Mouse (Mus musculus): Measurements from ENCODE around the gene Cst9. TPM values are rescaled to one million over a fixed set of nuclear protein-coding genes. Genes with fewer than 3 reads are reported as not detected.

The Cst9 gene
- total RNA-seq, 2 experiments from 2014 or later = not detected

DNA sequence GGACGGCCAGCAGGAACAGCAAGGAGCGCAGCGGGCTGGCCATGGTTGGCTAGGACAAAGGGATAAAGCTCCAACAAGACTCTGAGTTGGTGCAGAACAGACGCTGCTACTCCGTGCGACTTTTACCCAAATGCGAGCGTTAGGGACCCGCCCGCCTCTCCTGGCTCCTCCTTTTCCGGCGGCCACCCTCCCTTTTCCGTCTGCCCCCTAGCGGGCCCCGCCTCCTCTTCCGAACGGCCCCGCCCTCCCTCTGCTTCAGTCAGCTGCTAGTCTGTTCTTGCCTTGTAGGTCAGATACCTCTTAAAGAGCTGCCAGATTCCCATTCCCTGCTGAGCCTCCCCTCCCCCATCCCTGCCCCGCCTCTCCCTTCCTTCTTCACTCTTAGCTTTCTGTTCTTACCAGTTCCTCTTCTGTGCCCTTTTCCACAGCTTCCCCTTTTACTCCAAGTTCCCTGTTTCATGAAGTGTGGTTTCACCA is 40.4 kb downstream of the Cst9 start, which contains the start of gene Cst3:
Gene Cst3, minus strand, starts transcription at position 358 of the 477 bp plus-strand sequence.
- peak; percentile 93 to 95 for DNase-seq (ENCODE audit: low spot score in 2 of 2)

DNA sequence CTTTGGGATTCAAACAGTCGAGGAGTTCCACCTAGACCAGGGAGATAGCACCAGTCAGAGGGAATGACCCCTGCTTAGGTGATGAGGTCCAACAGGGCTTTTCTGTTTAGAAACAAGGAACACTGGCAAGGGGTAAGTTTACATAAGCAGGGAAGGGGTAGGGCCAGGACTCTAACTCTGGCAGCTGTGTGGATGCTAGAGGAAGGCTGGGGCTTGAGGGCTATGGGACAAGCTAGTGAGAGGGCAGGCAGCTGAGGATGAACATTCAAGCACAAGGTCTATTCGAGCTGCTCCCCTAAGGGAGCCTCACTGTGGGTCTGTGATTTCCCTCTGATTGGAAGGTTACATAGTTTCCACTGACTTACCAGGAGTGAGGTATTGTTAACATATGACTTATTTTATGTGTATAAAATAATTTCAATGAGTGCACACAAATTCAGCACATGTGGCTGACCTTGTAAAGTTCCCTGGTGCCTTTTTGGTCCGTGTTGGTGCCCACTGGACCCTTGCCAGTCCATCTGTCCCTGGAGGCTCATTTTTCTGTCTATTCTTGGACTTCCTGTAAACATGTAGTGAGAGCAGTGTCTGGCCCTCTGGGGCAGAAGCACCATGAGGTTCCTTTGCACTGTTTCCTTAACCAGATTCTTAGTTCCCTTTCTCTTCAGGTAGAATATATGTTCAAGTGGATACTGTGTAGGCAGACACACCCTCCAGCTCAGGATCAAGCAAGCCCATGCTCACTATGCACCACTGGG is 42.2 kb downstream of the Cst9 start:
- DNase-seq (ENCODE audit: low spot score in 2 of 2) = peak in 1 of 2 experiments; percentile 40

DNA sequence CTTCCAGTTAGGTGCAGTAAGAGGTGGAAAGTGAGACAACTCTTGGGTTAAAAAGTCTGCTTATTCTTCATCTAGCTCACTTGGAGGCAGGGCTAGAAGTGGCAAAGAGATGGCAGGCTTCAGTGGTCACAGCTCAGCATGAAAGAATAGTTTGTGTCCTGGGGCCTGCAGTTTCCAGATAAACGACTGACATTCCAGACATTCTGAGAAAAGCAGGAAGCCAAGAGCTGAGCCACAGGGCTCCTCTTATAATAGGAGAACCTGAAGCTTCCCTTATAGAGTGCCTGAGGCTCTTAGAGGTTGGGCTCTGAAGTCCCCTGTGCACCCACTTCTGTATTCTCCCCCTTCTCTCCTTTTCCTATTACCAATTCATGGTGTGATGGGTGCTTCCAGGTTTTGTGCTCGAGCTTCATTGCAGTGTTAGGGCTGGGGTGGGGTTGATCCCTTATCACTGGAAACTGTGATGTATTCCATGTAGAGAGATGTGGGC is 43.7 kb downstream of the Cst9 start:
- no peak for DNase-seq (ENCODE audit: low spot score in 2 of 2)

DNA sequence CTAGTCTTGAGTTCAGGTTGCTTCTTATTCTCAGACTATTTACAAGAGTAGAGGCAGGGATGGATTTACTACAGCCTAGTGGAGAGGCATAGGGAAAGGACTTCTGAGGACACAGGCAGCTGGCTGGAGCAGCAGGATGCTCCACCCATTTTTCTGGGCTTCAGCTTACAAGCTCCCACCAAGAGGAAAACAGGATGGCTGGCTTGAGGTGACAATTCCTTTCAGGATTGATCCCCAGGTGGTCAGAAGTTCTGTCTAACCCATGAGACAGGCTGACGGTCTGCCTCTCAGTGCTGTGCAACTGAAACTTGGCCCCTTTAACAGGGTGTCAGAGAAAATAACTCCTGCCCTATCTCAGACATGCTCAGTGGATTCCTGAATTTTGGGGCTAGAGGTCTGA is 44.3 kb downstream of the Cst9 start:
- DNase-seq (ENCODE audit: low spot score in 2 of 2) = no peak

DNA sequence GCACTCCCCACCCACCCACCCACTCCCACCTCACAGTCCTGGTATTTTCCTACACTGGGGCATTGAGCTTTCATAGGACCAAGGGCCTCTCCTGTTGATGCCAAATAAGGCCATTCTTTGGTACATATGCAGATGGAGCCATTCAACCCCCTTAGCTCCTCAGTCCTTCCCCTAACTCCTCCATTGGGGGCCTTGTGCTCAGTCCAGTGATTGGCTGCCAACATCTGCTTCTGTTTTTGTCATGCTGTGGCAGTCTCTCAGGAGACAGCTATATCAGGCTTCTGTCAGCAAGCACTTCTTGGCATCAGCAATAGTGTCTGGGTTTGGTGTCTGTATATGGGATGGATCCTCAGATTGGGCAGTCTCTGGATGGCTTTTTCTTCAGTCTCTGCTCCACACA is 49.8 kb downstream of the Cst9 start:
- no peak for DNase-seq (ENCODE audit: low spot score in 2 of 2)

Other genes starting within 250 kb of the Cst9 start
- gene Nxt1, start 162.5 kb upstream of the Cst9 start, total RNA-seq (2021) = 10 to 100 TPM; 10.1 to 12.6 TPM
- 10 to 100 TPM; 24.0 to 26.2 TPM for gene Gzf1, start 154.1 kb upstream of the Cst9 start, total RNA-seq (2021)
- 100 to 1,000 TPM; 232 to 251 TPM for gene Napb, start 102.7 kb upstream of the Cst9 start, total RNA-seq (2021)
- gene Cstl1, start 84.8 kb upstream of the Cst9 start, total RNA-seq (2021) = under 1 TPM in 1 of 2 experiments, not detected in 1; 0.71 TPM
- not detected for gene Cst11, start 63.6 kb upstream of the Cst9 start, total RNA-seq (2021)
- gene 8030411F24Rik, start 53.1 kb upstream of the Cst9 start, total RNA-seq (2021) = not detected
- gene Cst12, start 45.8 kb upstream of the Cst9 start, total RNA-seq (2021) = not detected
- gene Cst8, start 36.4 kb upstream of the Cst9 start, total RNA-seq (2021) = not detected
- not detected for gene Cst13, start 15.1 kb upstream of the Cst9 start, total RNA-seq (2021)
- not detected for gene 9230104L09Rik, start 29.9 kb downstream of the Cst9 start, total RNA-seq (2021)
- 1,000 to 10,000 TPM; 2,230 to 2,265 TPM for gene Cst3, start 40.5 kb downstream of the Cst9 start, total RNA-seq (2021)
- gene Gm1330, start 168.1 kb downstream of the Cst9 start, total RNA-seq (2021) = not detected
- not detected for gene Gm10750, start 182.1 kb downstream of the Cst9 start, total RNA-seq (2021)